Mouse (Mus musculus) embryonic facial prominence, embryonic 14.5 days (tissue): ENCODE data around the gene Zbtb44. TPM values are rescaled to one million over a fixed set of nuclear protein-coding genes. Genes with fewer than 3 reads are reported as not detected.

Experiments
- polyA plus RNA-seq: library from polyadenylated mRNA; unstranded; fragments of >200 nt; fragmentation: Nextera tagmentation; extraction: Ambion mirVana; gene quantifications from 2 replicates; pipeline ENCODE4 v1.2.1, GENCODE M21; 2014

Zbtb44 gene
- polyA plus RNA-seq, 1 experiment from 2014 or later, result 5.9 TPM

Other genes starting within 250 kb of the Zbtb44 start
- 18.9 and 20.7 TPM in 2 replicates for gene Adamts15, start 108.2 kb upstream of the Zbtb44 start, polyA plus RNA-seq
- gene Adamts8, start 88.1 kb upstream of the Zbtb44 start, polyA plus RNA-seq, result 3.9 and 4.1 TPM in 2 replicates
- 12.2 and 13.2 TPM in 2 replicates for gene St14, start 101.2 kb downstream of the Zbtb44 start, polyA plus RNA-seq
- gene Aplp2, start 181.2 kb downstream of the Zbtb44 start, polyA plus RNA-seq, result 277 and 281 TPM in 2 replicates
- gene Prdm10, start 249.9 kb downstream of the Zbtb44 start, polyA plus RNA-seq, result 4.8 and 5.4 TPM in 2 replicates